Mouse (Mus musculus) embryo, embryonic 10.5 days (tissue): ENCODE measurements around the gene Krt27.
A peak's percentile ranks its signal among the peaks of the same experiment; 100 is the strongest.

ENCODE experiments used
- DNase-seq: peaks from one replicate; pipeline ENCODE4 v3.0.0-alpha.2; 2015; ENCODE audit warnings: low spot score

Krt27 gene

GRCm38 (mm10) chr11:99322851-99323250 is 28.1 kb downstream of the Krt27 start, which contains the start of gene Krt25:
TSS of gene Krt25 (minus strand) at chr11:99322951.
- no peak for DNase-seq

DNA sequence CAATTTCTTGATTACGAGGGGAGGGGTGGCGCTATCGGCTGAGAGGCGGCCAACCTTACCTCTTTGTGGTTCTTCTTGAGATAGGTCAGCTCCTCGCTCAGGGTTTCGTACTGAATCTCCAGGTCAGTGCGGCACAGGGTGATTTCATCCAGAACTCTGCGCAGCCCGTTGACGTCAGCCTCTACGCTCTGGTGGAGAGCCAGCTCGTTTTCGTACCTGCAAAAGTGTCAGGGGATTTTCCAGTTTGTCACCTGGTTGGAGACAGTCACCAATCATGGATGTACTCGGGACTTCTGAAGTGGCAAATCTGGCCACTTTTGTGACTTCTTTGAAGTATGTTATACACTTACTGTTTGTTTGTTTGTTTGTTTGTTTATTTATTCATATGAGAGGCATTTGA is 29.8 kb downstream of the Krt27 start:
- DNase-seq, result no peak

DNA sequence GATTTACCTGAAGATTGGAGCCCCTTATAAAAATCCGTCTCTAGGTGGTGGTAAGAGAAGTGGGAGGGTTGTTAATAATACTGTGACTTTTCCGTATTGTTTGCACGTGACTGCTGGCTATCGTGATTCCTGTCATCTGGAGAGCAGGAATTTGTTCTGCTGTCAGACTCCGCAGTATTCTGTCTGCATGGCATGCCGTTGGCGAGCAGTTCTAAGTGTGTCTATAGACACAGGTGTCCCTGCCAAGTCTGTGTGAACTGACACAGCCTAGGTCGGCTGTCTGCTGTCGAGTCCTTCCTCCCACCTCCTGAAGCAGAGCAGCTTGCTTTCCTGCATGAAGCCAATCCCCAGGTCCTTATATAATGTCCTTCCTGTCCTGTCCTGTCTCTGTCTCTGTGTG is 31.8 kb downstream of the Krt27 start:
- DNase-seq, result no peak

DNA sequence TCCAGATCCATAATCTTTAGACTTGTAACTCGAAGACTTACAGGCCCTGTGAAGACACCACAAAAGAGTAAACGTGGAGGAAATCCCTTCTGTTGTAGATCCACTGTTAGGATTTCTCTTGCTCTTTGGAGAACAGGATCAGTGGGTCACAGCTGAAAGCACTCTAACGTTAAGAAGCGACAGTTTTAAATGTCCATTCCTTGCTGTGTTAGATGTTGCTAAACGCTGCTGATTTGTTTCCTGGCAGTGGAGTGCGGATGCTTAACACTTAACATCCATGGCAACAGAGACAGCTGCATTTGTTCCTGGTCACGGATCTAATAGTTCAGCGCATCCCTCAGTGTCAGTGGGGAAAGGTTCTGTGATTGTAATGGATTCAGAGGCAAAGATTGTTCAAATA is 34.4 kb downstream of the Krt27 start:
- no peak for DNase-seq

- DNase-seq, result no peak
Observed at GRCm38 (mm10) chr11:99314594-99314993, 36.3 kb downstream of the Krt27 start.

DNA sequence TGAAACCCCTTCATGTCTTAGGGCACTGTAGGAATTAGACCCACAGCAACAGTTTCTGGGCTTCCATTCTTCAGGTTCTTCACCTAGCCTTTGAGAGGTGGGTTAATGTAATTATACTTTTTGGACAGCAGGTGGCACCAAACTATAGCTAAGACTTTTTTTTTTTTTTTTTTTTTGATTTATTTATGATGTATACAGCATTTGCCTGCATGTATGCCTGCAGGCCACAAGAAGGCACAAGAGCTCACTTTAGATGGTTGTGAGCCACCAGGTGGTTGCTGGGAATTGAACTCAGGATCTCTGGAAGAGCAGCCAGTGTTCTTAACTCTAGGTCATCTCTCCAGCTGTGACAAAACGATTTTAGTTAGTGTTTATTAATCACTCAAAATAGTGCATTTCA is 40.0 kb downstream of the Krt27 start:
- peak; percentile 69 for DNase-seq

DNA sequence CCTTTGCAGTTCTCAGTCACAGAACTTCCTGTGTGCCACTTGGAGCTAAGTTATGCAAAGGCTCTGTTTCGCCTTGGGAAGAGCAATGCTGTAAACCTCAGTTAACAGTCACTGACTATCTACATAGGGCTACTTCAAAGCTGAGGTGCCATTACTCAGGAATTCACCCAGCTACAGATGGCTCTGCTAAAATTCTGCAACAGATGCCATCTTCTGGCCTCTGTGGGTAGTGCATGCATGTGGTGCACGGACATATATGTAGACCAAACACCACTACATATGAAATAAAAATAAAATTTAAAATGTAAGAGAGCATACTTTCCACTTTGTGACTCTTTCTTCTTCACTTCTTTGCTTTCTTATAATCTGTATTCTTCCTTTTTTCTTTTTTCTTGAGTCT is 43.3 kb downstream of the Krt27 start:
- DNase-seq, result peak; percentile 82
